Mouse (Mus musculus) thymus, adult 2 months (tissue): ENCODE data around the gene Trabd. TPM values are rescaled to one million over a fixed set of nuclear protein-coding genes. Genes with fewer than 3 reads are reported as not detected.
A peak's percentile ranks its signal among the peaks of the same experiment; 100 is the strongest.

Source experiments
- DNase-seq: peaks from one replicate; pipeline ENCODE4 v3.0.0; 2021
- H3K27ac ChIP-seq: fragments of 200-500 bp; 2 replicates; pipeline ENCODE4 v1.5.1; 2012; ENCODE audit warnings: low read length, control low read depth; ENCODE audit not compliant: control insufficient read depth, insufficient read depth
- H3K27me3 ChIP-seq: fragments of 200-500 bp; 2 replicates; pipeline ENCODE4 v1.6.1; 2012; ENCODE audit warnings: mild to moderate bottlenecking, low read length, moderate library complexity, mixed read lengths; ENCODE audit not compliant: control insufficient read depth, insufficient read depth
- H3K36me3 ChIP-seq: fragments of 200-500 bp; 2 replicates; pipeline ENCODE4 v1.6.1; 2012; ENCODE audit warnings: mild to moderate bottlenecking, low read length, moderate library complexity; ENCODE audit not compliant: control insufficient read depth, insufficient read depth
- H3K4me1 ChIP-seq: fragments of 200-500 bp; replicated peaks from 2 replicates; pipeline ENCODE4 v1.6.1; 2012; ENCODE audit warnings: low read length; ENCODE audit not compliant: control insufficient read depth, insufficient read depth
- H3K4me3 ChIP-seq: fragments of 200-500 bp; 2 replicates; pipeline ENCODE4 v1.5.1; 2012; ENCODE audit warnings: mild to moderate bottlenecking, low read length, control low read depth, moderate library complexity; ENCODE audit not compliant: control insufficient read depth, insufficient read depth
- CTCF ChIP-seq: fragments of 200-500 bp; IDR thresholded peaks from 2 replicates; pipeline ENCODE4 v1.5.1; 2012; ENCODE audit warnings: mild to moderate bottlenecking, control low read depth, low read length, moderate library complexity, borderline replicate concordance; ENCODE audit not compliant: control insufficient read depth, poor library complexity, insufficient read depth; ENCODE audit errors: extremely low read depth
- POLR2A ChIP-seq: fragments of 200-500 bp; IDR thresholded peaks from 2 replicates; pipeline ENCODE4 v1.6.1; 2012; ENCODE audit warnings: mild to moderate bottlenecking, low read length, control low read depth, moderate library complexity; ENCODE audit not compliant: control insufficient read depth, poor library complexity, insufficient read depth; ENCODE audit errors: extremely low read depth
- WGBS: fragments of 180-500 bp; shearing (Covaris S2); methylation state at CpG from one replicate; pipeline ENCODE4 v1.1.7; 2018; 5-methylcytosine and 5-hydroxymethylcytosine counted together
- polyA plus RNA-seq: library from polyadenylated mRNA; depleted of rRNA; stranded (reverse); fragments of >200 nt; gene quantifications from 2 replicates; pipeline ENCODE4 v1.2.3, GENCODE M21; 2012; rRNA removed

The Trabd gene
- polyA plus RNA-seq: 81.2 and 86.3 TPM in 2 replicates

DNA sequence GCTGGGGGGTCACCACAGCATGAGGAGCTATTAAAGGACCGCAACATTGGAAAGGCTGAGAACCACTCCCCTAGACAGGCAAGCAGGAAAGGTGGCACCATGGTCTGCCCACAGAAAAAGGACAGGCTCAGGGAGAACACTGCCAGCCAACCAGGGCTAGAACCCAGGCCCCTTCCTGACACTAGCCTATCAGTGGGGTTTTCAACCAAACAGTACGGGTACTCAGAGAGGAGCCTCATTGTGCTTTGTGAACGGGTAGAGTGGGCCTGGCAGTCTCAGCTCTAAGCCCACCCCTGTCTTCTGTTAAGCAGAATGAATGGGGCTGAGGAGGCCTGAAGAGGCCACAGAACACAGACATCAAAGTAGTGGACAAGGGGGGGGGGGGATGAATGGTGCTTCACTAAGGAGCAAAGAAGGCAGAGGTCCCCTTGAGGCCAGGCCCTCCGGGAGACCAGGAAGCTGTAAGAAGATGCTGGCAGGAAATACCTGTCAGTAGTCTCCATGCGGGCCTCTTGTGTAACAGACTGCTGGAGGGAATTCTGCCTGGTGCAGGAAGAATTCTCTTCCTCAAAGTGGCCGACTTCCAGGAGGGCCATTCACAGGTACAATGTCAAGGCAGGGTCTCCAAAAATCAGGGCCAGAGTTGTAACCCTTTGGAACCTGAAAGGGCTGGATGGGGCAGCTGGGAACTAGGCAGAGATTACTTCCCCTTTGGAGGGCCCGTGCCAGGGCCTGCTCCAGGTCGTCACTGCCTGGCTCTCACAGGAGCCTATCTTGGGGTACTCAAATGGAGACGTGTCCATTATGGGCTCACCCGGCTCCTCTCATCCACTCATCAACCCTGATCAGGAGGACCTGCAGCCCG is at the start of gene Trabd:
Gene Trabd, plus strand, starts transcription at position 512 of the 865 bp plus-strand sequence.
- 37% methylated on average over 11 of the region's 11 CpGs for WGBS
- H3K4me1 ChIP-seq: peaks cover 37% of the 10 kb centered on the region
- H3K27ac ChIP-seq: no peak within 1 kb of the TSS

DNA sequence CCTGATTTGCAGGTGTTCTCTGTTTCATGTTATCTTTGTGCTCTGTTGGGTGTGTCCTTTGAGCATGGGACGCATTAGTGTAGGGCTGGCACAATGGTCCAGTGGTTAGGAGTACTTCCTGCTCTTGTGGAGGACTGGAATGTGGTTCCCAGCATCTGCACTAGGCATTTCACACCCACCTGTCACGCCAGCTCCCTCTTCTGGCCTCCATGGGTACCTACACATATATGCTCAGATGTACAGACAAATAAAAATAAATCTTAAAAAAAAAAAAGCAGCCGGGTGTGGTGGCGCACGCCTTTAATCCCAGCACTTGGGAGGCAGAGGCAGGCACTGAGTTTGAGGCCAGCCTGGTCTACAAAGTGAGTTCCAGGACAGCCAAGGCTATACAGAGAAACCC is 30.5 kb upstream of the Trabd start:
- Histone ChIP-seq H3K4me3 (no peak overlapping the region), H3K36me3 (no peaks in the 10 kb centered on the region), H3K4me1 (no peaks in the 10 kb centered on the region), H3K27me3 (no peaks in the 10 kb centered on the region), H3K27ac (no peak overlapping the region)
- 77% methylated on average over 5 of the region's 5 CpGs for WGBS
- no peak for DNase-seq
- no peak for TF ChIP-seq POLR2A
- no peak for TF ChIP-seq CTCF

More for the DNA sequence above, at the start of gene Trabd:
- Histone ChIP-seq H3K4me3 (peak within 1 kb of the TSS; percentile 78), H3K27me3 (no peaks in the 10 kb centered on the region), H3K36me3 (no peaks in the 10 kb centered on the region)
- no peak for DNase-seq
- TF ChIP-seq POLR2A (no peak), CTCF (no peak)

DNA sequence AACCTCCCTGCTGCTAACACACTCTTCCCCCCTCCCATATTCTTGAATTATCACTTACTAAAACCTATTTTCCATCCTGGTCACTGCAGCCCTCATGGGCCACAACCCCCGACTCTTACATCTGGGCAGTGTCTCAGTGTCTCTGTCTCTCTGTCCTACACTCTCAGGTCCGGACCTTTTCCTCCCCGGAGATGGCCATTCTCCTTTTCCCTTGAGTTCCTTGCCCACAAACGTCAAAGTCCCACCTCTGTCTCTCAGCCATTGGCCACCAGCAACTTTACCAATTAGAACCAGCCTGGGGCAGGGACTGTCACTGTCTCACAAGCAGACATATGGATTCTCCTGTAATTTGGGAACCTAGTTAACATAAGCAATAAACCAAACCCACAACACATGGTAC is 28.6 kb upstream of the Trabd start:
- H3K36me3 ChIP-seq: no peaks in the 10 kb centered on the region
- TF ChIP-seq CTCF (no peak), POLR2A (no peak)
- H3K4me3 ChIP-seq: no peak overlapping the region
- H3K27ac ChIP-seq: no peak overlapping the region
- no peaks in the 10 kb centered on the region for H3K4me1 ChIP-seq
- WGBS: 82% methylated on average over 4 of the region's 4 CpGs
- DNase-seq: no peak
- H3K27me3 ChIP-seq: no peaks in the 10 kb centered on the region

DNA sequence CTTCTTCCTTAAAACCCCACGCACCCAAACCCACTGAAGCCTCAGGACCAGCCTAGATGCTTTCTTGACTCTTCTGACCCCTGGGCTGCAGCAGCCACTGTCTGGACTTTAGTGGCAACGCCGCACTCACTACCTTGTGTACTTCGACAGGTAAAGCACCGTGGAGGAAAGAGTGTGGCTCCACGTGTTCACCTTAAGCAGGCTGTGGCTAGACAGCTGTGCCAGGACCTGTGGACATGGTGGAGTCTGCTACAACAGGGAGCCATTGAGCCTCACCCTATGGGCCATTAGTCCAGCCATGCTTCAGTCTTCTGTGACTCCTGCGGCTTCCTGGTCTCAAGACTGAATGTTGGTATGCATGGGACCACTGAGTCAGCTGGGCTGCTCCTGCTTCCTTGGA is 20.3 kb upstream of the Trabd start:
- DNase-seq: no peak
- WGBS: 88% methylated on average over 7 of the region's 7 CpGs
- TF ChIP-seq POLR2A (no peak), CTCF (no peak)

DNA sequence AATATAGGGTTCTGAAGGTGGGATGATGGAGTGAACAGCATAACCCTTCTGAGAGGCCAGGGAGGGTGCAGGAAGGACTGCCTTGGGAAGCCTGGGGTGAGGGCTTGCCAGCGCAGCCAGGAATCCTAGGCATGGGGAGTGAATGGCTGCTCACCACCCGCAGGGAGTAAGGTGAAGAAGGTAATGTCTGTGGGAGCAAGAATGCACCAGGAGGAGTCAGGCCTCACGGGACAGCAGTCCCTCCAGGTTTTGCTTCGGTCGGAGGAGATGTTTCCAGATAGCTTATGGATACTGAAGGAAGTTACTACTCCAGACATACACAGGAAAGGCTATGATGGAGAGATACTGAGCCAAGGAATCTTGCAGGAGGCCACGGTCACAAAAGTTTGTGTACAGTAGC is 16.2 kb upstream of the Trabd start:
- Histone ChIP-seq H3K4me1 (peaks cover 4% of the 10 kb centered on the region; the same call in 1 of the 2 replicates), H3K36me3 (no peaks in the 10 kb centered on the region), H3K4me3 (no peak overlapping the region), H3K27ac (no peak overlapping the region), H3K27me3 (peaks cover 8% of the 10 kb centered on the region; the same call in 1 of the 2 replicates)
- no peak for DNase-seq
- WGBS: 61% methylated on average over 6 of the region's 6 CpGs
- TF ChIP-seq CTCF: no peak
- no peak for TF ChIP-seq POLR2A

More for the DNA sequence above, 20.3 kb upstream of the Trabd start:
- H3K4me1 ChIP-seq: no peaks in the 10 kb centered on the region
- peaks cover 5% of the 10 kb centered on the region; the same call in 1 of the 2 replicates for H3K27me3 ChIP-seq
- no peak overlapping the region for H3K27ac ChIP-seq
- H3K4me3 ChIP-seq: no peak overlapping the region
- no peaks in the 10 kb centered on the region for H3K36me3 ChIP-seq

DNA sequence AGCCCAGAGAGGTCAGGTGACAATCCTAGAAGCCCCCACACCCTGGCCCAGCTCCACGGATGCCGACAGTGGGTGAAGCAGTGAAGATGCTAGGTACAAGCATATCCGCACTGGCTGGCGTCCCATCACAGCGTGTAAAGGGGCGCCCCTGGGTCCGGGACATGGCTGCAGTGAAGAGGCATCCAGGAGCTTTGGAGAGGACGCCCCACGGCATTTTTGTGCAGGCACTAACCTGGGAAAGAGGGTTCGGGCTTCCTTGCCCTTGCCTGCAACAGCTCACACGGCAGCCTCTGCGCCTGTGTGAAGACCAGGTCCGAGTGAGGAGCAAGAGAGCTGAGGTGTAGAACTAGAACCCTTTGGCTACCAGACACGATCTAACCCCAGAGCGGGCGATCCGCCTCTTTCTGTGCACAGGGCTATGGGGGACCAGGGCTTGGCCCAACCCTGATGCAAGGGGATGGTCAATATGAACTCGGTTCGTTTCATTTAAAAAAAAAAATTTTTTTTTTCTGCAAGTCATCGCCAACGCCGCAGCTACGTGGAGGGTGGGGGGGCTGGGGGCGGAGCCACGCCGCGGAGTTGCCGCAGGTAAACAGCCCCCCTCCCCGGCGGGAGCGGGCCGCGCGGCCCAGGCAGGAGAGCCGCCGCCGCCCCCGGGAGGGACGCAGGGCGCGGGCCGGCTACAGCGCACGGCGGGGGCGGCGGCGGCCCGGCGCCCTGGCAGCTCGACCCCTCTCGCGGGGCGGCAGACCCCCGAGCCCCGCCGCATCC is 15.6 kb upstream of the Trabd start, which contains the start of gene Panx2:
Gene Panx2, plus strand, starts transcription at position 574 of the 771 bp plus-strand sequence.
- peaks cover 8% of the 10 kb centered on the region; the same call in 1 of the 2 replicates for H3K27me3 ChIP-seq
- H3K4me3 ChIP-seq: peak within 1 kb of the TSS; percentile 4; the same call in 1 of the 2 replicates
- no peak for DNase-seq
- no peaks in the 10 kb centered on the region for H3K36me3 ChIP-seq
- no peak within 1 kb of the TSS for H3K27ac ChIP-seq
- 5% methylated on average over 57 of the region's 57 CpGs for WGBS
- peaks cover 4% of the 10 kb centered on the region; the same call in 1 of the 2 replicates for H3K4me1 ChIP-seq
- TF ChIP-seq POLR2A: no peak
- no peak for TF ChIP-seq CTCF
